Mouse (Mus musculus) kidney, embryonic 15.5 days (tissue): ENCODE measurements around the gene Scgb1b30. TPM values are rescaled to one million over a fixed set of nuclear protein-coding genes. Genes with fewer than 3 reads are reported as not detected.

Experiments used
- ATAC-seq: fragments of 200-750 bp; cut with Nextera tagmentation; replicated peaks from 2 replicates; pipeline ENCODE4 v1.8.0; 2017; ENCODE audit warnings: moderate TSS enrichment; ENCODE audit not compliant: low FRiP score
- H3K27ac ChIP-seq: fragments of 300-500 bp; sonication (generic); 2 replicates; pipeline ENCODE4 v1.5.1; 2015; ENCODE audit warnings: mild to moderate bottlenecking, inconsistent platforms
- H3K27me3 ChIP-seq: fragments of 300-500 bp; sonication (generic); 2 replicates; pipeline ENCODE4 v1.6.1; 2015; ENCODE audit warnings: inconsistent platforms
- H3K36me3 ChIP-seq: fragments of 300-500 bp; sonication (generic); 2 replicates; pipeline ENCODE4 v1.6.1; 2015; ENCODE audit warnings: inconsistent platforms
- H3K4me1 ChIP-seq: fragments of 300-500 bp; sonication (generic); 2 replicates; pipeline ENCODE4 v1.6.1; 2015; ENCODE audit warnings: inconsistent platforms
- H3K4me2 ChIP-seq: fragments of 300-500 bp; sonication (generic); 2 replicates; pipeline ENCODE4 v1.6.1; 2015; ENCODE audit warnings: moderate library complexity, mild to moderate bottlenecking, inconsistent platforms
- H3K4me3 ChIP-seq: fragments of 300-500 bp; sonication (generic); replicated peaks from 2 replicates; pipeline ENCODE4 v1.5.1; 2015; ENCODE audit warnings: mild to moderate bottlenecking, inconsistent platforms
- H3K9ac ChIP-seq: fragments of 300-500 bp; sonication (generic); 2 replicates; pipeline ENCODE4 v1.6.1; 2015; ENCODE audit warnings: mild to moderate bottlenecking, inconsistent platforms
- H3K9me3 ChIP-seq: fragments of 300-500 bp; sonication (generic); replicated peaks from 2 replicates; pipeline ENCODE4 v1.6.1; 2016; ENCODE audit warnings: inconsistent platforms
- WGBS: fragments of 180-500 bp; shearing (Covaris S2); methylation state at CpG from one replicate; pipeline ENCODE4 v1.1.7; 2015; ENCODE audit warnings: mixed read lengths; 5-methylcytosine and 5-hydroxymethylcytosine counted together
- polyA plus RNA-seq: library from polyadenylated mRNA; unstranded; fragments of >200 nt; fragmentation: Nextera tagmentation; extraction: Ambion mirVana; gene quantifications from 2 replicates; pipeline ENCODE4 v1.2.1, GENCODE M21; 2015

Gene Scgb1b30
- polyA plus RNA-seq, 1 experiment from 2014 or later: not detected

DNA sequence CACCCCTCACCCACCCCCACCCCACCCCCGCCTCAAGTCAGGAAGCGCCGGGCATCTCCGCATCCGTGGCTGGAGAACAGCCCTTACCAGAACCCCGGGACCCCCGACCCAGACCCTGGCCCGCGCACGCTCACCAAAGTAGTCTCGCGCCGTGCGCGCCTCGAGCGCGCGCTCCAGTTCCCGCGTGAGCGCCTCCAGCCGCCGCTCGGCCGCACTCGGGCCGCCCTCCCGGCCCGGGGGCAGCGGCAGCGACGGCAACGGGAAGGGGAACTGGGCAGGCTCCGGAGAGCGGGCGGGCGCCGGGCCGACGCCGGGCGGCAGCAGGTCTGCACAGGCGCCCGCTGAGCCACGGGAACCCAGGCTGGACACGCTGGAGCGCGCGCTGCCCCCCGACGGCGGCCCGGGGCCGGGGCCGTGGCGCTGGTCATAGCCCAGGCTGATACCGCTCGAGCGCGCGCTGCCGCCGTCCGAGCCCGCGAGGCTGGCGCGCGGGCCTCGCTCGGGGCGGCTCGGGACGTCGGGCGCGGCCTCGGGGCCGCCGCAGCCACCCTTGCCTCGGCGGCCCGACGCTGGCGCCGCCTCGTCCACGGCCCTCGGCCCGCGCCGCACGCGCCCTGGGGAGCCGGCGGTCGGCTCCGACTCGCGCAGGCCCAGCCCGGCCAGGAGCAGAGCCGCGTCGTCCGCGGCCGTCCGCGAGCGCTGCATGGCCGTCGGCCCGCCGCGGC, 37.3 kb downstream of the Scgb1b30 start:
- Histone ChIP-seq H3K27me3 (no peaks in the 10 kb centered on the region), H3K4me3 (peak overlapping the region; percentile 84), H3K4me2 (peak overlapping the region; percentile 73), H3K27ac (peak overlapping the region; percentile 83), H3K36me3 (peaks cover 1% of the 10 kb centered on the region), H3K4me1 (peaks cover 29% of the 10 kb centered on the region), H3K9ac (peak overlapping the region; percentile 85), H3K9me3 (no peaks in the 10 kb centered on the region)
- peak; percentile 85 for ATAC-seq
- under 1% methylated on average over 103 of the region's 116 CpGs for WGBS

- peak; percentile 92 for ATAC-seq
- Histone ChIP-seq H3K4me2 (peak within 1 kb of the TSS; percentile 73), H3K36me3 (no peaks in the 10 kb centered on the region), H3K4me1 (peaks cover 29% of the 10 kb centered on the region), H3K9ac (peak within 1 kb of the TSS; percentile 85), H3K9me3 (no peaks in the 10 kb centered on the region), H3K4me3 (peak within 1 kb of the TSS; percentile 84), H3K27ac (peak within 1 kb of the TSS; percentile 83), H3K27me3 (no peaks in the 10 kb centered on the region)
- 2% methylated on average over 34 of the region's 65 CpGs for WGBS
These were observed 38.0 kb downstream of the Scgb1b30 start, which contains the start of gene Wtip for GRCm38 (mm10) chr7:34133117-34133762. Gene Wtip (minus strand): TSS chr7:34133268.

DNA sequence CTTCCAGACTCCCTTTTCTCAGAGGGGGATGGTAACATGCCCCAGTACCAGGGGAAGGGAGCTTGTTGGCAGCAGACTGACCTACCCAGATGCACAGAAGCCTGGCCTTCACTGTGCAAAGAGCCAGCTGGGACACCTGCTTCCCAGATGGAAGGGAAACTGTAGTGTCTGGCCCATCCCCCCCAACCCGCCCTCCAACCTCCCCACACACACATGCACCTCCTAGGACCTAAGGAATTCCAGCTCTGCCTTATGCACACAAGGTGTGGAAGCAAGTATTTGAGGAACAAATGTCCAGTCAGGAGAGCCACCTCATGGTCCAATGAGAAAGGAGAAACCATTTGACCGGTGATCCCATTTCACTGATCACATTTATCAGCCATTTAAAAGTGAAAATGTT, 39.1 kb downstream of the Scgb1b30 start:
- H3K27ac ChIP-seq: no peak overlapping the region

DNA sequence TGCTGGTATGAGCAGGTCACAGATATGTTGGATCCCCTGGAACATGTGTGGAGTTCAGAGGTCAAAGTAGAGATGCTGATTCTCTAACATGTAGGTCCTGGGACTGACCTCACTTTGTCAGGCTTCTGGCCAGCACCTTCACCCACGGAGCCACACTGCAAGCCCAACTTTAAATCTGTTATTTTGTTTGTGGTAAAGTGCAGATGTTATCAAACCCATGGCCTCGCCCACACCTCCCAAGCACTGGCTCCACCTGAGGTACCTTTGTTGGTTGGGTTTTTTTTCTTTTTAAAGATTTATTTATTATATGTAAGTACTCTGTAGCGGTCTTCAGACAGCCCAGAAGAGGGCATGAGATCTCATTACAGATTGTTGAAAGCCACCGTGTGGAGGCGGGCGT, 44.3 kb downstream of the Scgb1b30 start:
- H3K4me2 ChIP-seq: no peak overlapping the region
- no peak overlapping the region for H3K27ac ChIP-seq
- H3K9ac ChIP-seq: no peak overlapping the region
- H3K27me3 ChIP-seq: no peaks in the 10 kb centered on the region
- H3K9me3 ChIP-seq: no peaks in the 10 kb centered on the region
- H3K36me3 ChIP-seq: peaks cover 51% of the 10 kb centered on the region
- 84% methylated on average over 6 of the region's 6 CpGs for WGBS
- no peak for ATAC-seq
- no peak overlapping the region for H3K4me3 ChIP-seq
- H3K4me1 ChIP-seq: peaks cover under 1% of the 10 kb centered on the region; the same call in 1 of the 2 replicates

More for the DNA sequence above, 39.1 kb downstream of the Scgb1b30 start:
- no peaks in the 10 kb centered on the region for H3K9me3 ChIP-seq
- H3K27me3 ChIP-seq: no peaks in the 10 kb centered on the region
- ATAC-seq: no peak
- H3K4me2 ChIP-seq: no peak overlapping the region
- H3K4me1 ChIP-seq: peaks cover 29% of the 10 kb centered on the region
- no peak overlapping the region for H3K4me3 ChIP-seq
- 79% methylated on average over 2 of the region's 2 CpGs for WGBS
- no peak overlapping the region for H3K9ac ChIP-seq
- H3K36me3 ChIP-seq: peaks cover under 1% of the 10 kb centered on the region; the same call in 1 of the 2 replicates

DNA sequence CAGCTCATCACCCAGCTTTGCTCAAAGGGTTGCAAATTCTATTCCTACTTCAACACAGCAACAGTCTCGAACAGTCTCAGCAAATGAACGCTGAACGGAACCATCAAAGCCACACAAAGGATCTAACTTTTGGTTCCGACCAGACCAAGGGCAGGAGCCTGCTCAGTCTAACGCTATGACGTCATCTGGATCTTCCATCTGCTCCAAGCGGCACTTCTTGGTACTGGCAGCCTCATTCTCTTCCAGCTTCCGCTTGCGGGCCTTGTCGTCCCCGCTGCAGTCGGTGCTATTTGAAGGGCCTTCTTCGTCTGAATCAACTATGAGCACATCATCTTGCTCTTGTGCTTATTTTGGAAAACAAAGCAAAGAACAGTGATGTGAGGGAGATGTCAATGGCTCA, 45.9 kb downstream of the Scgb1b30 start:
- Histone ChIP-seq H3K4me1 (no peaks in the 10 kb centered on the region), H3K27ac (no peak overlapping the region), H3K9me3 (no peaks in the 10 kb centered on the region), H3K4me3 (no peak overlapping the region), H3K36me3 (peaks cover 67% of the 10 kb centered on the region), H3K27me3 (no peaks in the 10 kb centered on the region), H3K9ac (no peak overlapping the region), H3K4me2 (no peak overlapping the region)
- 98% methylated on average over 13 of the region's 13 CpGs for WGBS
- no peak for ATAC-seq

DNA sequence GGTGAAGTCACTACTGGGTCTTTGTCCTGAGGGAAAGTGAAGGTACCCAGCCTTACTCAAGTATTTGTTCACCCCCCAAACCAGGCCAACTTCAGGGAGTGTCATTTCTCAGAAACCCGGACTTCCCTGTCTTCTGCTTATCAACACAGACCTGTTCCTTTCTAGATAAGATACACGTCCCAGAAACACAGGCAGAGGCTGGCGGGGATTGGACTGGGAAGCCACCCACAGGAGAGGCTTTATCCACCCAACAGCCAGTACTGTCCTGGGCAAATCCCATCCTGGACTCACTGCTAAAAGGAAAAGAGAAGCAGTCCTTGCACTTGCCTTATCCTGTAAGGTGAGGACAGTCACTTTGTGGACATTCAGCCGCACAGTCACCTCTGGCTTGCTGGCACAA, 52.0 kb downstream of the Scgb1b30 start:
- H3K27me3 ChIP-seq: no peaks in the 10 kb centered on the region
- ATAC-seq: no peak
- no peak overlapping the region for H3K9ac ChIP-seq
- WGBS: 96% methylated on average over 4 of the region's 4 CpGs
- no peaks in the 10 kb centered on the region; the same call in 1 of the 2 replicates for H3K9me3 ChIP-seq
- no peaks in the 10 kb centered on the region for H3K4me1 ChIP-seq
- H3K4me2 ChIP-seq: no peak overlapping the region
- no peak overlapping the region for H3K4me3 ChIP-seq
- peaks cover 100% of the 10 kb centered on the region for H3K36me3 ChIP-seq
- no peak overlapping the region for H3K27ac ChIP-seq

Other genes starting within 250 kb of the Scgb1b30 start
- gene Scgb2b26, start 150.4 kb upstream of the Scgb1b30 start, polyA plus RNA-seq: not detected in 2 replicates
- gene Scgb2b27, start 81.5 kb upstream of the Scgb1b30 start, polyA plus RNA-seq: not detected in 2 replicates
- gene Scgb1b27, start 73.9 kb upstream of the Scgb1b30 start, polyA plus RNA-seq: not detected in 2 replicates
- 6.3 and 8.2 TPM in 2 replicates for gene Wtip, start 37.8 kb downstream of the Scgb1b30 start, polyA plus RNA-seq
- gene Uba2, start 74.2 kb downstream of the Scgb1b30 start, polyA plus RNA-seq: 221 and 223 TPM in 2 replicates
- 64.8 and 67.7 TPM in 2 replicates for gene Pdcd2l, start 101.2 kb downstream of the Scgb1b30 start, polyA plus RNA-seq
- 381 and 404 TPM in 2 replicates for gene Gpi1, start 134.9 kb downstream of the Scgb1b30 start, polyA plus RNA-seq
- gene Gm6096, start 155.6 kb downstream of the Scgb1b30 start, polyA plus RNA-seq: 0.50 TPM in 1 of 2 replicates, not detected in the other
- 38.4 and 41.5 TPM in 2 replicates for gene 4931406P16Rik, start 218.1 kb downstream of the Scgb1b30 start, polyA plus RNA-seq